Mouse (Mus musculus) midbrain, embryonic 14.5 days (tissue): ENCODE results near the gene Cep72. TPM values are rescaled to one million over a fixed set of nuclear protein-coding genes. Genes with fewer than 3 reads are reported as not detected.
"Not testable (repeated sequence)": the region's sequence is repeated elsewhere in the genome, so short reads cannot be mapped to it uniquely, and the experiment has no call there.

ENCODE experiments used
- ATAC-seq: fragments of 200-750 bp; cut with Nextera tagmentation; 2 replicates; pipeline ENCODE4 v1.8.0; 2017; ENCODE audit warnings: moderate number of reproducible peaks, moderate library complexity; ENCODE audit not compliant: low FRiP score, low TSS enrichment
- DNase-seq: peaks from one replicate; pipeline ENCODE4 v3.0.0-alpha.2; 2015
- H3K27ac ChIP-seq: fragments of 300-500 bp; sonication (generic); replicated peaks from 2 replicates; pipeline ENCODE4 v1.5.1; 2014; ENCODE audit warnings: mild to moderate bottlenecking, low read depth, low read length, moderate library complexity
- H3K27me3 ChIP-seq: fragments of 300-500 bp; sonication (generic); 2 replicates; pipeline ENCODE4 v1.6.1; 2014; ENCODE audit warnings: low read length, control low read depth, mixed read lengths; ENCODE audit not compliant: control insufficient read depth, insufficient read depth
- H3K36me3 ChIP-seq: fragments of 300-500 bp; sonication (generic); 2 replicates; pipeline ENCODE4 v1.6.1; 2014; ENCODE audit warnings: low read length, control low read depth; ENCODE audit not compliant: control insufficient read depth, insufficient read depth
- H3K4me1 ChIP-seq: fragments of 300-500 bp; sonication (generic); 2 replicates; pipeline ENCODE4 v1.6.1; 2014; ENCODE audit warnings: mild to moderate bottlenecking, antibody characterized with exemption, low read length, control low read depth; ENCODE audit not compliant: control insufficient read depth, insufficient read depth
- H3K4me2 ChIP-seq: fragments of 300-500 bp; sonication (generic); 2 replicates; pipeline ENCODE4 v1.6.1; 2014; ENCODE audit warnings: mild to moderate bottlenecking, low read length, moderate library complexity
- H3K4me3 ChIP-seq: fragments of 300-500 bp; sonication (generic); replicated peaks from 2 replicates; pipeline ENCODE4 v1.5.1; 2014; ENCODE audit warnings: low read depth, low read length
- H3K9ac ChIP-seq: fragments of 300-500 bp; sonication (generic); replicated peaks from 2 replicates; pipeline ENCODE4 v1.6.1; 2014; ENCODE audit warnings: mild to moderate bottlenecking, low read length, moderate library complexity
- H3K9me3 ChIP-seq: fragments of 300-500 bp; sonication (generic); 2 replicates; pipeline ENCODE4 v1.6.1; 2016; ENCODE audit warnings: low read length, control low read depth, mixed read lengths; ENCODE audit not compliant: control insufficient read depth
- WGBS: fragments of 180-500 bp; shearing (Covaris S2); extraction: QIAGEN DNeasy Blood & Tissue Kit; methylation state at CpG from one replicate; pipeline ENCODE4 v1.1.7; 2014; 5-methylcytosine and 5-hydroxymethylcytosine counted together
- polyA plus RNA-seq: library from polyadenylated mRNA; unstranded; fragments of >200 nt; fragmentation: Nextera tagmentation; extraction: Ambion mirVana; gene quantifications from 2 replicates; pipeline ENCODE4 v1.2.1, GENCODE M21; 2014

Cep72 gene
- polyA plus RNA-seq, 1 experiment from 2014 or later = 13.3 TPM

GRCm38 (mm10) chr13:74090265-74090664 lies 28.2 kb upstream of the Cep72 start:
- Histone ChIP-seq H3K4me1 (no peaks in the 10 kb centered on the region), H3K36me3 (no peaks in the 10 kb centered on the region), H3K4me2 (no peak overlapping the region), H3K9ac (no peak overlapping the region), H3K27ac (no peak overlapping the region), H3K9me3 (no peaks in the 10 kb centered on the region), H3K27me3 (no peaks in the 10 kb centered on the region), H3K4me3 (no peak overlapping the region)
- WGBS = 80% methylated on average over 3 of the region's 3 CpGs
- no peak for DNase-seq
- ATAC-seq = no peak

- Histone ChIP-seq H3K27me3 (no peaks in the 10 kb centered on the region), H3K27ac (no peak overlapping the region), H3K9me3 (no peaks in the 10 kb centered on the region), H3K36me3 (no peaks in the 10 kb centered on the region), H3K4me1 (no peaks in the 10 kb centered on the region), H3K9ac (no peak overlapping the region), H3K4me3 (no peak overlapping the region), H3K4me2 (no peak overlapping the region)
- DNase-seq (no peak), ATAC-seq (no peak)
- WGBS = 91% methylated on average over 7 of the region's 7 CpGs
Measured at GRCm38 (mm10) chr13:74073369-74073768, 11.3 kb upstream of the Cep72 start.

GRCm38 (mm10) chr13:74071714-74072113 lies 9.6 kb upstream of the Cep72 start:
- Histone ChIP-seq H3K27ac (no peak overlapping the region), H3K4me2 (no peak overlapping the region), H3K4me3 (no peak overlapping the region), H3K4me1 (no peaks in the 10 kb centered on the region), H3K36me3 (no peaks in the 10 kb centered on the region), H3K27me3 (no peaks in the 10 kb centered on the region), H3K9ac (no peak overlapping the region), H3K9me3 (no peaks in the 10 kb centered on the region)
- no peak for ATAC-seq
- no peak for DNase-seq
- WGBS = 81% methylated on average over 3 of the region's 3 CpGs

- not testable (repeated sequence) for H3K4me3 ChIP-seq, H3K4me2 ChIP-seq, H3K4me1 ChIP-seq, H3K9ac ChIP-seq, ATAC-seq, H3K36me3 ChIP-seq, H3K9me3 ChIP-seq, DNase-seq, H3K27ac ChIP-seq, H3K27me3 ChIP-seq
- 72% methylated on average over 1 of the region's 1 CpGs for WGBS
Measured at GRCm38 (mm10) chr13:74071244-74071643, 9.1 kb upstream of the Cep72 start.

- ATAC-seq = no peak
- no peaks in the 10 kb centered on the region for H3K36me3 ChIP-seq
- H3K4me2 ChIP-seq = no peak overlapping the region
- no peaks in the 10 kb centered on the region for H3K4me1 ChIP-seq
- H3K9ac ChIP-seq = no peak overlapping the region
- H3K9me3 ChIP-seq = no peaks in the 10 kb centered on the region
- no peak overlapping the region for H3K27ac ChIP-seq
- no peaks in the 10 kb centered on the region for H3K27me3 ChIP-seq
- DNase-seq = no peak
- H3K4me3 ChIP-seq = no peak overlapping the region
- WGBS = 88% methylated on average over 1 of the region's 1 CpGs
Measured at GRCm38 (mm10) chr13:74066576-74066975, 4.5 kb upstream of the Cep72 start.

GRCm38 (mm10) chr13:74063340-74064050 lies 1.4 kb upstream of the Cep72 start:
- H3K4me2 ChIP-seq = no peak overlapping the region
- no peak overlapping the region for H3K27ac ChIP-seq
- no peaks in the 10 kb centered on the region for H3K36me3 ChIP-seq
- DNase-seq (no peak), ATAC-seq (no peak)
- WGBS = 89% methylated on average over 1 of the region's 1 CpGs
- H3K4me1 ChIP-seq = no peaks in the 10 kb centered on the region
- no peak overlapping the region for H3K4me3 ChIP-seq
- no peaks in the 10 kb centered on the region for H3K27me3 ChIP-seq
- H3K9ac ChIP-seq = no peak overlapping the region
- H3K9me3 ChIP-seq = no peaks in the 10 kb centered on the region

- Histone ChIP-seq H3K4me1 (no peaks in the 10 kb centered on the region), H3K36me3 (peaks cover 3% of the 10 kb centered on the region; the same call in 1 of the 2 replicates), H3K4me3 (peak overlapping the region; percentile 83), H3K27me3 (no peaks in the 10 kb centered on the region), H3K9me3 (no peaks in the 10 kb centered on the region), H3K9ac (no peak overlapping the region), H3K4me2 (peak overlapping the region; percentile 62), H3K27ac (no peak overlapping the region)
- no peak for DNase-seq
- 34% methylated on average over 10 of the region's 11 CpGs for WGBS
- ATAC-seq = no peak
Measured at GRCm38 (mm10) chr13:74062378-74063128, 454 bp upstream of the Cep72 start.

GRCm38 (mm10) chr13:74058081-74058480 lies 4.0 kb downstream of the Cep72 start:
- Histone ChIP-seq H3K27ac (no peak overlapping the region), H3K4me2 (no peak overlapping the region), H3K9me3 (no peaks in the 10 kb centered on the region), H3K27me3 (no peaks in the 10 kb centered on the region), H3K9ac (no peak overlapping the region), H3K36me3 (peaks cover 18% of the 10 kb centered on the region), H3K4me1 (no peaks in the 10 kb centered on the region), H3K4me3 (no peak overlapping the region)
- WGBS = 94% methylated on average over 9 of the region's 9 CpGs
- no peak for ATAC-seq
- no peak for DNase-seq

GRCm38 (mm10) chr13:74056194-74056593 lies 5.9 kb downstream of the Cep72 start:
- no peak overlapping the region for H3K4me3 ChIP-seq
- ATAC-seq (no peak), DNase-seq (no peak)
- no peaks in the 10 kb centered on the region for H3K9me3 ChIP-seq
- no peaks in the 10 kb centered on the region for H3K4me1 ChIP-seq
- WGBS = 88% methylated on average over 1 of the region's 1 CpGs
- no peaks in the 10 kb centered on the region for H3K27me3 ChIP-seq
- H3K4me2 ChIP-seq = no peak overlapping the region
- peaks cover 21% of the 10 kb centered on the region for H3K36me3 ChIP-seq
- H3K9ac ChIP-seq = no peak overlapping the region
- no peak overlapping the region for H3K27ac ChIP-seq
